Mouse (Mus musculus) ES-Bruce4 (cell line): ENCODE measurements around the gene Fgfr2. TPM values are rescaled to one million over a fixed set of nuclear protein-coding genes. Genes with fewer than 3 reads are reported as not detected.

Experiments used
- H3K27ac ChIP-seq: 2 replicates; pipeline ENCODE4 v1.5.1; 2012; ENCODE audit warnings: low read length, inconsistent platforms; ENCODE audit not compliant: insufficient read depth
- H3K27me3 ChIP-seq: 2 replicates; pipeline ENCODE4 v1.6.1; 2012; ENCODE audit warnings: mild to moderate bottlenecking, low read length, inconsistent platforms; ENCODE audit not compliant: control insufficient read depth, poor library complexity, insufficient read depth, severe bottlenecking
- H3K36me3 ChIP-seq: 2 replicates; pipeline ENCODE4 v1.6.1; 2012; ENCODE audit warnings: inconsistent platforms, mild to moderate bottlenecking, low read length, moderate library complexity; ENCODE audit not compliant: control insufficient read depth, poor library complexity, insufficient read depth, severe bottlenecking
- H3K4me1 ChIP-seq: one replicate; pipeline ENCODE4 v1.8.1; 2011; ENCODE audit warnings: low read length; ENCODE audit not compliant: control insufficient read depth, insufficient read depth
- H3K4me3 ChIP-seq: 2 replicates; pipeline ENCODE4 v1.5.1; 2011; ENCODE audit warnings: low read depth, mild to moderate bottlenecking, low read length
- H3K9ac ChIP-seq: 2 replicates; pipeline ENCODE4 v1.6.1; 2012; ENCODE audit warnings: low read depth, mild to moderate bottlenecking, inconsistent platforms; ENCODE audit not compliant: poor library complexity, severe bottlenecking
- H3K9me3 ChIP-seq: replicated peaks from 2 replicates; pipeline ENCODE4 v1.6.1; 2012; ENCODE audit warnings: mild to moderate bottlenecking, low read length, inconsistent platforms; ENCODE audit not compliant: control insufficient read depth, poor library complexity, insufficient read depth, severe bottlenecking
- CTCF ChIP-seq: IDR thresholded peaks from one replicate; pipeline ENCODE4 v1.8.1; 2011; ENCODE audit warnings: low read depth, low read length
- EP300 ChIP-seq: IDR thresholded peaks from 2 replicates; pipeline ENCODE4 v1.6.1; 2011; ENCODE audit warnings: low read depth, low read length; ENCODE audit not compliant: insufficient read depth
- POLR2A ChIP-seq: IDR thresholded peaks from one replicate; pipeline ENCODE4 v1.8.1; 2011; ENCODE audit warnings: low read length; ENCODE audit not compliant: insufficient read depth
- polyA plus RNA-seq: library from polyadenylated mRNA; stranded (reverse); fragments of >200 nt; gene quantifications from 2 replicates; pipeline ENCODE4 v1.2.4, GENCODE M21; 2011; ENCODE audit warnings: low read depth; ENCODE audit not compliant: missing spikeins, insufficient read depth, insufficient read length

The Fgfr2 gene
- polyA plus RNA-seq, 1 experiment = 34.8 TPM

- Histone ChIP-seq H3K4me3 (no peak overlapping the region), H3K27ac (no peak overlapping the region), H3K9ac (no peak overlapping the region), H3K27me3 (no peaks in the 10 kb centered on the region), H3K4me1 (no peaks in the 10 kb centered on the region), H3K9me3 (no peaks in the 10 kb centered on the region), H3K36me3 (no peaks in the 10 kb centered on the region)
- TF ChIP-seq POLR2A (no peak), EP300 (no peak), CTCF (no peak)
These were observed 440.2 kb downstream of the Fgfr2 start for GRCm38 (mm10) chr7:132682901-132683300.

- Histone ChIP-seq H3K27ac (no peak overlapping the region), H3K4me3 (no peak overlapping the region)
- TF ChIP-seq POLR2A = no peak
- no peak for TF ChIP-seq EP300
- no peak for TF ChIP-seq CTCF
These were observed 440.8 kb downstream of the Fgfr2 start for GRCm38 (mm10) chr7:132682336-132682735.

GRCm38 (mm10) chr7:132681831-132682230 lies 441.3 kb downstream of the Fgfr2 start:
- no peaks in the 10 kb centered on the region for H3K36me3 ChIP-seq
- no peaks in the 10 kb centered on the region for H3K27me3 ChIP-seq
- TF ChIP-seq POLR2A (no peak), EP300 (no peak), CTCF (no peak)
- H3K9me3 ChIP-seq = no peaks in the 10 kb centered on the region
- H3K4me3 ChIP-seq = no peak overlapping the region
- H3K9ac ChIP-seq = no peak overlapping the region
- no peaks in the 10 kb centered on the region for H3K4me1 ChIP-seq
- H3K27ac ChIP-seq = no peak overlapping the region

More at GRCm38 (mm10) chr7:132682336-132682735, 440.8 kb downstream of the Fgfr2 start:
- Histone ChIP-seq H3K9me3 (no peaks in the 10 kb centered on the region), H3K36me3 (no peaks in the 10 kb centered on the region), H3K4me1 (no peaks in the 10 kb centered on the region), H3K27me3 (no peaks in the 10 kb centered on the region), H3K9ac (no peak overlapping the region)

DNA sequence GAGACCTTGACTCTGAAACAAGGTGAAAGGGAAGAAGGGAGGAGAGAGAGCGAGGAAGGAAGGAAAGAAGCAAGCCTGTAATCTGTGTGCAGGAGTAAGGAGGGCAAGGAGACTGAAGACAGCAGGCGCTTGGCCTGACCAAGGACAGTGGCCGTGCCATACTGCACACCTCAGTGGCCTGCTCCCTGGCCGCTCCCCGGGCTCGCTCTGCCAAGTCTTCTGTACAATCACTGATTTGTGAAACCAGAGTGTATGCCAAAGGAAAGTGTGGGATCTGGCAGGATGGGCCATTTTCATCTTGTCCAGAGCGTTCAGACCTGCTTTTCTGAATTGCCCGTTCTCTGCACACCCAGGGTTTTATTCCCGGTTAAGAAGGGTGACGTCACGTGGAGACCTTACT lies 441.9 kb downstream of the Fgfr2 start:
- H3K9me3 ChIP-seq = no peaks in the 10 kb centered on the region
- H3K9ac ChIP-seq = no peak overlapping the region
- no peaks in the 10 kb centered on the region for H3K27me3 ChIP-seq
- no peak overlapping the region for H3K4me3 ChIP-seq
- H3K36me3 ChIP-seq = no peaks in the 10 kb centered on the region
- H3K27ac ChIP-seq = no peak overlapping the region
- H3K4me1 ChIP-seq = no peaks in the 10 kb centered on the region
- no peak for TF ChIP-seq CTCF
- no peak for TF ChIP-seq POLR2A
- no peak for TF ChIP-seq EP300

GRCm38 (mm10) chr7:132679549-132679948 lies 443.6 kb downstream of the Fgfr2 start:
- no peak overlapping the region for H3K27ac ChIP-seq
- no peak overlapping the region for H3K4me3 ChIP-seq
- TF ChIP-seq EP300 (no peak), POLR2A (no peak), CTCF (no peak)
- no peaks in the 10 kb centered on the region for H3K27me3 ChIP-seq
- H3K36me3 ChIP-seq = no peaks in the 10 kb centered on the region
- no peak overlapping the region for H3K9ac ChIP-seq
- no peaks in the 10 kb centered on the region for H3K4me1 ChIP-seq
- no peaks in the 10 kb centered on the region for H3K9me3 ChIP-seq

DNA sequence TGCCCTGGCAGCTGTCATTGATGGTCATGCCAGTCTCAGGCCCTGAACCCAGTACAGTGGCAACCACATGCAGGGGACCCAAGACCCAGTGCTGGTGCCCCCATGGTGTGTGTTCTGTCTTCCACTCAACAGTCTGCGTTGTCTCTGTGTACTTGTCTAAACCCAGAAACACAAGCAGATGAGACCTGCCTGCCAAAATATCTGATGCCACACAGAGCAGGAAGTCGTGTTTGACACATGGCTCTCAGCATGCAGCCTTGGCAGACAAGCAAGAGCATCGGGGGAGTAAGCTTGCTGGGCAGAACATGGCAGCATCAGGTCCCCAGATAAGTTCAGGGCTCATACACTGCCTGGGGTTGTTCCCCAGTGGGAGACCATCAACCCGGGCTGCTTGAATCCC lies 444.0 kb downstream of the Fgfr2 start:
- H3K9me3 ChIP-seq = no peaks in the 10 kb centered on the region
- H3K4me3 ChIP-seq = no peak overlapping the region
- TF ChIP-seq CTCF (no peak), POLR2A (no peak), EP300 (no peak)
- H3K9ac ChIP-seq = no peak overlapping the region
- H3K36me3 ChIP-seq = no peaks in the 10 kb centered on the region
- H3K4me1 ChIP-seq = no peaks in the 10 kb centered on the region
- H3K27ac ChIP-seq = no peak overlapping the region
- no peaks in the 10 kb centered on the region for H3K27me3 ChIP-seq
